Mouse (Mus musculus): ENCODE results near the gene 1700020L24Rik. TPM values are rescaled to one million over a fixed set of nuclear protein-coding genes. Genes with fewer than 3 reads are reported as not detected.

Gene 1700020L24Rik
- polyA plus RNA-seq, 1 experiment from 2014 or later = 0.23 TPM

DNA sequence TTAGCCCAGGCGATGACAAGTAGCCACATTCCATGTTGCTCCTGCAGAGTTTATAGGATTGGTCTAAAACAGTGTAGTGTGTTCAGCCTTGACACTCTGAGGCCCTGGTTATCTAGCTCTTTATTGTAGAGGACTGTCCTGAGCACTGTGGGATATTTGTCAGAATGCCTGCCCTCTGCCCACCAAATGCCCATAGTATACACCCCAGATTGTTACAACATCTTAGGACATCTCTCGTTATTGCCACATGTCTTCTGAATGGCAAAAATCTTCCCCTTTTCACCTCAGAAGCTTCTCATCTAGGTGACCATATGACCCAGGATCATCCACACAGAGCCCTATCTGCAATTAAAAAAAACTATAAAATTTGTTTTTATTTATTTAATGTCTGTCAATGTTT, 4.9 kb upstream of the 1700020L24Rik start:
- WGBS = 63% methylated on average over 2 of the region's 2 CpGs
- H3K9ac ChIP-seq (replicated peaks; ENCODE audit: low read depth) = no peak overlapping the region
- H3K4me3 ChIP-seq (ENCODE audit: low read depth, low read length) = no peak overlapping the region
- H3K4me2 ChIP-seq (replicated peaks; ENCODE audit: low read depth, low read length) = no peak overlapping the region
- ATAC-seq = no peak
- no peaks in the 10 kb centered on the region for H3K4me1 ChIP-seq (ENCODE audit: insufficient read depth, low read depth, low read length)
- no peaks in the 10 kb centered on the region for H3K27me3 ChIP-seq (replicated peaks; ENCODE audit: insufficient read depth, low read length)
- H3K27ac ChIP-seq (ENCODE audit: low read length) = no peak overlapping the region
- DNase-seq (ENCODE audit: low spot score) = no peak
- H3K9me3 ChIP-seq (ENCODE audit: low read length) = no peaks in the 10 kb centered on the region
- no peaks in the 10 kb centered on the region for H3K36me3 ChIP-seq (ENCODE audit: insufficient read depth, low read length)
- no peak for TF ChIP-seq CTCF (IDR thresholded peaks at IDR 0.05)
- TF ChIP-seq EP300 (IDR thresholded peaks at IDR 0.05) = no peak

DNA sequence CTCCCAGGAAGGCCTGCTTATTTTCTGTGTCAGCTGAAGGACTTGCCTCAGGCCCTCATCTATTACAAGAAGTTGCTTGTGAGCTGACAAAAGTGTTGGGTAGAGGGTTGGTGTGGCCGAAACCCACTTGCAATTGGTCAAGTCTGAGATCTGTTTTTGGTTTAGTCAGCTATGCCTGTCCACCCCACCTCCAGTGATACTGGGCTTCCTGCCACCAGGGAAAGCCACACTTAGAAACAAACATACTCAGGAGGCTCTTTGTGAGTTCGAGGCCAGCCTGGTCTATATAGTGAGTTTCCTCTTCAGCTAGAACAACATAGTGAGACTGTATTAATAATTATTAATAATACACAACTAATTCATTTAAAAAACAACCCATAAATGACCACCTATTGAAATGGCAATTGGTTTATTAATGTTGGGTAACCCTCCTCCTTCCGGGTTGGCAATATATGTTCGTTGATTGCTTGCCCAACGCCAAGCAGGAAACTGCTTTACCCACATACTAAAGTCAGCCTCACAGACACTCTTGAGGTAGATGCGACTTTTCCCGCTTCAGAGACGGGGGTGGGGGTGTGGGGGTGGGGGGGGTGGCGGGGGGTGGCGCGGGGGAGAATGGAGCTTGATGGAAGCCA, 2.1 kb downstream of the 1700020L24Rik start:
- peak overlapping the region; percentile 56 for H3K4me3 ChIP-seq (ENCODE audit: low read depth, low read length)
- ATAC-seq (no peak), DNase-seq (ENCODE audit: low spot score) (no peak)
- no peak overlapping the region for H3K9ac ChIP-seq (replicated peaks; ENCODE audit: low read depth)
- TF ChIP-seq EP300 (IDR thresholded peaks at IDR 0.05) (no peak), CTCF (IDR thresholded peaks at IDR 0.05) (no peak)
- no peaks in the 10 kb centered on the region; the same call in 1 of the 2 replicates for H3K4me1 ChIP-seq (ENCODE audit: insufficient read depth, low read depth, low read length)
- 23% methylated on average over 11 of the region's 11 CpGs for whole genome bisulfite sequencing
- H3K27ac ChIP-seq (ENCODE audit: low read length) = no peak overlapping the region
- H3K4me2 ChIP-seq (replicated peaks; ENCODE audit: low read depth, low read length) = peak overlapping the region; percentile 98
- no peaks in the 10 kb centered on the region for H3K36me3 ChIP-seq (ENCODE audit: insufficient read depth, low read length)
- H3K27me3 ChIP-seq (replicated peaks; ENCODE audit: insufficient read depth, low read length) = peaks cover 28% of the 10 kb centered on the region
- no peaks in the 10 kb centered on the region for H3K9me3 ChIP-seq (ENCODE audit: low read length)

DNA sequence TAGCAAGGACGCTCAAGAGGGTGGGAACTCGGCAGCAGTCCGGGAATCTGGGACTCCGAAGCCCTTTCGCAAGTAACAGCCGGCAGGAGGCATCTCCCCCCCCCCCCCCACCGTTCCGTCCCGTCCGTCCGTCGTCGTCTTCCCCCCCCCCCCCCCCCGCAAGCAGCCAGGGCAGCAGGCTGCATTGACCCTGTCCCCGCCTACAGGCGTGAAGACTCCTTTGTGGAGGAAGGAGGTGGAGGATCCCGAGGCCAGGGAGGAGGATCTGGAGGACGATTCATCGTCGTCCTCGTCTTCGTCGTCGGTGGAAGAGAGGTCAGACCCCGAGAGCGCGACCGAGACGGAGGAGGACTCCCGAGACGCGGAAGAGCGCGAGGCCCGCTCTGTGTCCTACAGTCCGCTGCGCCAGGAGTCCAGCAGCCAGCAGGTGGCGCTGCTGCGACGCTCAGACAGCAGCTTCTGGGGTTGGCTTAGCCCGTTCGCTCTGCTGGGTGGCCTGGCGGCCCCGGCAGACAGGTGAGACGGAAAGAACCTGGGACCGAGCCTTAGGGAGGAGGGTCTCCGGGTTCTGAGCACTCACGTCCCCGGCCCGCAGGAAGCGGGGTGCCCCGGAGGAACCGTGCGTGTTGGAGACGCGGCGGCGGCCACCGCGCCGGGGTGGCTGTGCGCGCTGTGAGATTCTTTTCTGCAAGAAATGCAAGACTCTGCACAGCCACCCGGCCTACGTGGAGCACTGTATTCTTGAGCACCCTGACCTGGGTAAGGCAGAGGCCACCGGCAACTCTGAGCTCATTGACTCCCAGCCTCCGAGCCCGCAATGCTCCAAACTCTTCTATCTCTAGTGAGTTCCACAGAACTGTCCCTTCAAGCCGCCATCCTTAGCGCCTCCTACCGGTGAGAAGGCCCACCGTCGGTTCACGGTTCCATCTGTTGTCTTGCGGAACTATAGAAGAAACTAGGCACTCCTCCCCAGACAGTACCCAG, 2.9 kb downstream of the 1700020L24Rik start:
- under 1% methylated on average over 63 of the region's 75 CpGs for WGBS
- ATAC-seq (peak; percentile 95), DNase-seq (ENCODE audit: low spot score) (peak; percentile 94)
- no peaks in the 10 kb centered on the region for H3K36me3 ChIP-seq (ENCODE audit: insufficient read depth, low read length)
- no peaks in the 10 kb centered on the region; the same call in 1 of the 2 replicates for H3K4me1 ChIP-seq (ENCODE audit: insufficient read depth, low read depth, low read length)
- H3K27ac ChIP-seq (ENCODE audit: low read length) = no peak overlapping the region
- H3K27me3 ChIP-seq (replicated peaks; ENCODE audit: insufficient read depth, low read length) = peaks cover 31% of the 10 kb centered on the region
- H3K9ac ChIP-seq (replicated peaks; ENCODE audit: low read depth) = 0 out of 2 replicates have a peak overlapping the region, but pooled peaks have one; percentile 19
- H3K9me3 ChIP-seq (ENCODE audit: low read length) = no peaks in the 10 kb centered on the region
- H3K4me3 ChIP-seq (ENCODE audit: low read depth, low read length) = peak overlapping the region; percentile 56
- H3K4me2 ChIP-seq (replicated peaks; ENCODE audit: low read depth, low read length) = peak overlapping the region; percentile 98
- TF ChIP-seq CTCF (IDR thresholded peaks at IDR 0.05) = peak; percentile 99
- TF ChIP-seq EP300 (IDR thresholded peaks at IDR 0.05) = no peak

DNA sequence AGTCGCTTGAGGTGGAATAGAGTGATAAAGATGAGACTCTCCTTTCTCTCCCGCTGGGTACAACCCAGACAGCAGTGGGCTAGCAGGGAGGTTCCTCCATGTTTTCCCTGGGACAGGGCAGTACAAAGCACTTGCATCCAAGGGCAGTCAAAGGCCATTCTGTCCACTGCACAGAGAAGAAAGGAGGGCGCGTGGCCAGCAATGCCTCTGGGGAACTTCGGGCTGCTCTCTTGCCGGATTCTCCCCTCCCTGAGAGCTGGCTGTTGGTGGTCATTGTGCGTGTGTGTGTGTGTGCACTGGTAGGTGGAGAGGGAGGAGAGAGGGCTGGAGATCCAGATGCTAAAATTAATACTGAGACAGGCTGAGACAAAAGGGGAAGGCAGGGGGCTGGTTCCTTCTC, 3.8 kb downstream of the 1700020L24Rik start:
- Histone ChIP-seq H3K27me3 (replicated peaks; ENCODE audit: insufficient read depth, low read length) (peaks cover 33% of the 10 kb centered on the region), H3K9me3 (ENCODE audit: low read length) (no peaks in the 10 kb centered on the region), H3K4me2 (replicated peaks; ENCODE audit: low read depth, low read length) (no peak overlapping the region), H3K9ac (replicated peaks; ENCODE audit: low read depth) (no peak overlapping the region), H3K36me3 (ENCODE audit: insufficient read depth, low read length) (no peaks in the 10 kb centered on the region), H3K4me3 (ENCODE audit: low read depth, low read length) (no peak overlapping the region), H3K4me1 (ENCODE audit: insufficient read depth, low read depth, low read length) (no peaks in the 10 kb centered on the region; the same call in 1 of the 2 replicates), H3K27ac (ENCODE audit: low read length) (no peak overlapping the region)
- WGBS = 56% methylated on average over 6 of the region's 7 CpGs
- no peak for TF ChIP-seq CTCF (IDR thresholded peaks at IDR 0.05)
- TF ChIP-seq EP300 (IDR thresholded peaks at IDR 0.05) = no peak
- DNase-seq (ENCODE audit: low spot score) = no peak
- ATAC-seq = no peak

DNA sequence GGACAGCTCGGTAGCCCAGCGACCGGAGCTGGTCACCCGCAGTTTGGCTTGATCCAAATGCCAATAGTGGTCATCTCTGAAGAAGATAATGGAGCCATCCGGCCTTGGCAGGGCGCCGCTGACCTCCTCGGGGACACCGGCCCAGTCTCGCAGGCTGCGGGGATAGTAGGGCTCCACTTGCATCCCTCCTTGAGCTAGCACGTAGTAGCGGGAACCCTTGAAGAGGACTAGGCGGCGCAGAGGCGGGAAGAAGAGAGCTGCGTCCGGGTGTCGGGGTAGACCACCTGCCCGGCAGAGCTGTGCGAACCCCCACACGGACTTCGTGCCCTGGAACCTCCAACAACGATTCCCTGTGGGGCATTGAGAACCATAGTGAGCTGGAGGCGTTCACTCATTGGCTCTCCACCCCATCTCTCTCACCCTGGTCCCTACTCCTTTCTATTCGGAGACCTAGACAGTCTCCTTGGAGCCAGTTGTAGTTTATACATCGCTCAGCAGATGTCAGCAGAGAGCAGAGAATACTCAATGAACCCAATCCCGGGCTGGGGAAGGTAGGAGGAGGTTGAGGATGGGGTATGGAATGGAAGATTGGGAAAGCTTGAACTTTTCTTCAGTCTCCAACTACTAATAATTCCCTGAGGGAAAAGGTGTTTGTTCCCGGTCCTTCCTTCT, 5.3 kb downstream of the 1700020L24Rik start:
- no peaks in the 10 kb centered on the region for H3K9me3 ChIP-seq (ENCODE audit: low read length)
- H3K4me2 ChIP-seq (replicated peaks; ENCODE audit: low read depth, low read length) = peak overlapping the region; percentile 22; the same call in 1 of the 2 replicates
- H3K27me3 ChIP-seq (replicated peaks; ENCODE audit: insufficient read depth, low read length) = peaks cover 33% of the 10 kb centered on the region
- WGBS = 16% methylated on average over 29 of the region's 29 CpGs
- no peaks in the 10 kb centered on the region for H3K36me3 ChIP-seq (ENCODE audit: insufficient read depth, low read length)
- ATAC-seq (peak; percentile 41; the same call in 1 of the 2 replicates), DNase-seq (ENCODE audit: low spot score) (peak; percentile 80)
- peak; percentile 86 for TF ChIP-seq CTCF (IDR thresholded peaks at IDR 0.05)
- no peak for TF ChIP-seq EP300 (IDR thresholded peaks at IDR 0.05)
- no peak overlapping the region for H3K9ac ChIP-seq (replicated peaks; ENCODE audit: low read depth)
- H3K27ac ChIP-seq (ENCODE audit: low read length) = no peak overlapping the region
- H3K4me3 ChIP-seq (ENCODE audit: low read depth, low read length) = no peak overlapping the region
- peaks cover 5% of the 10 kb centered on the region for H3K4me1 ChIP-seq (ENCODE audit: insufficient read depth, low read depth, low read length)

DNA sequence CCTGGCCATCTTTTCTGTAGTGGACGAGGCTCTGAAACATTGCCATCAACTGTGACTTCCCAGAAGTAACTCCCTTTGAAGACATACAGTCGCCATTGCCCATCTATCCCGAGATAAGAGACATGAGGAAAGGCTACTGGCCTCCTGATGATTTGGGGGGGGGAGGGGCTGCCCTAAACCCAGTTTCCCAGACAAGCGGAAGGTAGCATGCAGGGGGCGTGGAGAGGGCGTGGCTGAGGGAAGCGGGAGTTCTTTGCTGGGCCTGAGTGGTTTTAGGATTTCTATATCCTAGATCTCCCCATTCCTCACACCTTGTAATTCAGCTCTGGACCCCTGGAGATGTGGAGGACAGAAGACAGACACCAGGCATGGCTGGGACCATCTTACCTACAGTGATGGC, 6.3 kb downstream of the 1700020L24Rik start:
- H3K27me3 ChIP-seq (replicated peaks; ENCODE audit: insufficient read depth, low read length) = peaks cover 33% of the 10 kb centered on the region
- H3K4me2 ChIP-seq (replicated peaks; ENCODE audit: low read depth, low read length) = no peak overlapping the region
- H3K36me3 ChIP-seq (ENCODE audit: insufficient read depth, low read length) = no peaks in the 10 kb centered on the region
- peaks cover 16% of the 10 kb centered on the region for H3K4me1 ChIP-seq (ENCODE audit: insufficient read depth, low read depth, low read length)
- ATAC-seq (no peak), DNase-seq (ENCODE audit: low spot score) (no peak)
- no peak overlapping the region for H3K9ac ChIP-seq (replicated peaks; ENCODE audit: low read depth)
- H3K4me3 ChIP-seq (ENCODE audit: low read depth, low read length) = no peak overlapping the region
- H3K27ac ChIP-seq (ENCODE audit: low read length) = no peak overlapping the region
- H3K9me3 ChIP-seq (ENCODE audit: low read length) = no peaks in the 10 kb centered on the region
- TF ChIP-seq EP300 (IDR thresholded peaks at IDR 0.05) (no peak), CTCF (IDR thresholded peaks at IDR 0.05) (no peak)
- WGBS = 8% methylated on average over 7 of the region's 7 CpGs

All from lung, postnatal 0 days (tissue).